Mouse (Mus musculus) stomach, postnatal 0 days (tissue): ENCODE measurements around the gene Sesn1. TPM values are rescaled to one million over a fixed set of nuclear protein-coding genes. Genes with fewer than 3 reads are reported as not detected.

Experiments
- ATAC-seq: fragments of 200-750 bp; cut with Nextera tagmentation; 2 replicates; pipeline ENCODE4 v1.8.0; 2017; ENCODE audit not compliant: low FRiP score, low TSS enrichment
- DNase-seq: peaks from one replicate; pipeline ENCODE4 v3.0.0-alpha.2; 2016; ENCODE audit warnings: low spot score
- H3K27ac ChIP-seq: fragments of 300-500 bp; sonication (generic); replicated peaks from 2 replicates; pipeline ENCODE4 v1.5.1; 2014; ENCODE audit warnings: mild to moderate bottlenecking, control low read depth
- H3K27me3 ChIP-seq: fragments of 300-500 bp; sonication (generic); 2 replicates; pipeline ENCODE4 v1.6.1; 2014; ENCODE audit warnings: low read length; ENCODE audit not compliant: control insufficient read depth, insufficient read depth
- H3K36me3 ChIP-seq: fragments of 300-500 bp; sonication (generic); 2 replicates; pipeline ENCODE4 v1.6.1; 2014; ENCODE audit warnings: low read length, mixed read lengths; ENCODE audit not compliant: control insufficient read depth, insufficient read depth
- H3K4me1 ChIP-seq: fragments of 300-500 bp; sonication (generic); replicated peaks from 2 replicates; pipeline ENCODE4 v1.6.1; 2014; ENCODE audit warnings: antibody characterized with exemption; ENCODE audit not compliant: control insufficient read depth, insufficient read depth
- H3K4me2 ChIP-seq: fragments of 300-500 bp; sonication (generic); replicated peaks from 2 replicates; pipeline ENCODE4 v1.6.1; 2014; ENCODE audit warnings: low read depth, mild to moderate bottlenecking, control low read depth, moderate library complexity
- H3K4me3 ChIP-seq: fragments of 300-500 bp; sonication (generic); 2 replicates; pipeline ENCODE4 v1.5.1; 2014; ENCODE audit warnings: low read depth, low read length, control low read depth
- H3K9ac ChIP-seq: fragments of 300-500 bp; sonication (generic); 2 replicates; pipeline ENCODE4 v1.6.1; 2014; ENCODE audit warnings: mild to moderate bottlenecking, low read length, control low read depth, mixed read lengths
- H3K9me3 ChIP-seq: fragments of 300-500 bp; sonication (generic); 2 replicates; pipeline ENCODE4 v1.6.1; 2016; ENCODE audit warnings: low read length; ENCODE audit not compliant: control insufficient read depth
- CTCF ChIP-seq: IDR thresholded peaks from 2 replicates; pipeline ENCODE4 v1.5.1; 2016; ENCODE audit warnings: antibody characterized with exemption, low read depth, mild to moderate bottlenecking, moderate library complexity
- EP300 ChIP-seq: optimal IDR thresholded peaks from 2 replicates; pipeline ENCODE3; 2016; ENCODE audit warnings: antibody characterized with exemption
- WGBS: fragments of 180-500 bp; shearing (Covaris S2); extraction: QIAGEN DNeasy Blood & Tissue Kit; methylation state at CpG from one replicate; pipeline ENCODE4 v1.1.7; 2014; 5-methylcytosine and 5-hydroxymethylcytosine counted together
- polyA plus RNA-seq: library from polyadenylated mRNA; unstranded; fragments of >200 nt; fragmentation: Nextera tagmentation; extraction: Ambion mirVana; gene quantifications from 2 replicates; pipeline ENCODE4 v1.2.1, GENCODE M21; 2015

Gene Sesn1
- polyA plus RNA-seq, 1 experiment from 2014 or later, result 20.1 TPM

GRCm38 (mm10) chr10:41867956-41868355, 58.2 kb downstream of the Sesn1 start:
- no peak overlapping the region for H3K27ac ChIP-seq
- H3K9ac ChIP-seq, result no peak overlapping the region
- H3K9me3 ChIP-seq, result no peaks in the 10 kb centered on the region
- H3K36me3 ChIP-seq, result no peaks in the 10 kb centered on the region
- no peak overlapping the region for H3K4me3 ChIP-seq
- ATAC-seq (no peak), DNase-seq (no peak)
- no peaks in the 10 kb centered on the region for H3K27me3 ChIP-seq
- WGBS, result 82% methylated on average over 5 of the region's 5 CpGs
- no peak overlapping the region for H3K4me2 ChIP-seq
- H3K4me1 ChIP-seq, result no peaks in the 10 kb centered on the region
- TF ChIP-seq CTCF (no peak), EP300 (no peak)

DNA sequence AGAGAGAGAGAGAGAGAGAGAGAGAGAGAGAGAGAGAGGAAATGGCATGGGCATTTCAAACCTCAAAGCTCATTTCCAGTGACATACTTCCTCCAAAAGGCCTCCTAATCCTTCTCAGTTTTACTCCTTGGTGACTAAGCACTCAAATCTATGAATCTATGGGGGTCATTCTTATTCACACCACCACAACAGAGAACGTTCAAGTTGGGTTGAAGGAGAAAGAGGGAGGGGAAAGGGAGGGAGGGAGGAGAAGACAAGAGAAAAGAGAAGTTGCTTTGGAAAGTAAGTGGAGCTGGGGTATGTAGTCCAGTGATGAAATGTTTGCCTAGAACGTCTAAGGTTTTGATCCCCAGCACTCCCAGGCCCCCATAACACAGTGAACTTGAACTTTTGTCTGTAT, 60.4 kb downstream of the Sesn1 start:
- H3K4me2 ChIP-seq, result no peak overlapping the region
- no peak overlapping the region for H3K27ac ChIP-seq
- H3K27me3 ChIP-seq, result no peaks in the 10 kb centered on the region
- H3K9ac ChIP-seq, result no peak overlapping the region
- TF ChIP-seq CTCF (no peak), EP300 (no peak)
- ATAC-seq (no peak), DNase-seq (no peak)
- no peaks in the 10 kb centered on the region for H3K36me3 ChIP-seq
- H3K4me1 ChIP-seq, result no peaks in the 10 kb centered on the region
- 39% methylated on average over 2 of the region's 2 CpGs for WGBS
- H3K4me3 ChIP-seq, result no peak overlapping the region
- no peaks in the 10 kb centered on the region for H3K9me3 ChIP-seq

DNA sequence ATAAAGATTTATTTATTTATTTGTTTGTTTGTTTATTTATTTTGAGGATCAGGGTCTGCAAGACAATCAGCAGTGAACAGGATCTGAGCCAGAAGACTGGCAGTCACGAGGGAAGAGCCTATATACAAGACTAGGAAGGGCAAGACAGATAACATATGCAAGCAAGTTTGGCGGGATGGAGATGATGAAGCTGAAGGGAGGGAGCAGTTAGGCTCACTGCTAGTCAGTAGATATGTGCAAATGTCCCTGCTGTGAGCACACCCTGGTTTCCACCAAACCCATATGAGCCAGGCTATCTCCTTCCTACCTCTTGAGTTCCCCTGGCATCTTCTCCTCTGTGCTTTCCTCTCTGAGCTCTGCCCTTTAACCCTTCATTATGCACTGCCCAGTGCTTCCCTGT, 61.8 kb downstream of the Sesn1 start:
- TF ChIP-seq CTCF (no peak), EP300 (no peak)
- Histone ChIP-seq H3K36me3 (no peaks in the 10 kb centered on the region), H3K9ac (no peak overlapping the region), H3K27ac (no peak overlapping the region), H3K4me3 (no peak overlapping the region), H3K9me3 (no peaks in the 10 kb centered on the region), H3K4me1 (no peaks in the 10 kb centered on the region), H3K27me3 (no peaks in the 10 kb centered on the region), H3K4me2 (no peak overlapping the region)
- DNase-seq (no peak), ATAC-seq (no peak)
- WGBS, result 42% methylated on average over 2 of the region's 2 CpGs

- H3K9me3 ChIP-seq, result no peaks in the 10 kb centered on the region
These were observed 65.9 kb downstream of the Sesn1 start for GRCm38 (mm10) chr10:41875624-41876023.

GRCm38 (mm10) chr10:41878344-41878743, 68.6 kb downstream of the Sesn1 start:
- H3K27ac ChIP-seq, result no peak overlapping the region
- WGBS, result 75% methylated on average over 11 of the region's 11 CpGs
- H3K27me3 ChIP-seq, result no peaks in the 10 kb centered on the region
- no peak overlapping the region for H3K4me3 ChIP-seq
- ATAC-seq, result no peak
- no peak for DNase-seq
- TF ChIP-seq EP300 (no peak), CTCF (no peak)
- H3K4me1 ChIP-seq, result no peaks in the 10 kb centered on the region
- H3K36me3 ChIP-seq, result no peaks in the 10 kb centered on the region
- H3K9ac ChIP-seq, result no peak overlapping the region
- no peaks in the 10 kb centered on the region for H3K9me3 ChIP-seq
- H3K4me2 ChIP-seq, result no peak overlapping the region

More at GRCm38 (mm10) chr10:41875624-41876023, 65.9 kb downstream of the Sesn1 start:
- ATAC-seq (no peak), DNase-seq (no peak)
- TF ChIP-seq EP300 (no peak), CTCF (no peak)
- no peak overlapping the region for H3K9ac ChIP-seq
- H3K4me1 ChIP-seq, result no peaks in the 10 kb centered on the region
- H3K36me3 ChIP-seq, result no peaks in the 10 kb centered on the region
- no peaks in the 10 kb centered on the region for H3K27me3 ChIP-seq
- H3K4me2 ChIP-seq, result no peak overlapping the region
- no peak overlapping the region for H3K4me3 ChIP-seq
- H3K27ac ChIP-seq, result no peak overlapping the region

GRCm38 (mm10) chr10:41879675-41880074, 69.9 kb downstream of the Sesn1 start:
- no peak for ATAC-seq
- Histone ChIP-seq H3K9me3 (no peaks in the 10 kb centered on the region), H3K4me1 (no peaks in the 10 kb centered on the region), H3K27me3 (no peaks in the 10 kb centered on the region), H3K27ac (no peak overlapping the region), H3K4me2 (no peak overlapping the region), H3K9ac (no peak overlapping the region), H3K36me3 (no peaks in the 10 kb centered on the region), H3K4me3 (no peak overlapping the region)
- 67% methylated on average over 1 of the region's 1 CpGs for WGBS
- TF ChIP-seq CTCF, result no peak
- TF ChIP-seq EP300, result no peak
- no peak for DNase-seq
